Mouse (Mus musculus) embryonic facial prominence, embryonic 15.5 days (tissue): ENCODE data around the gene 4930447C04Rik. TPM values are rescaled to one million over a fixed set of nuclear protein-coding genes. Genes with fewer than 3 reads are reported as not detected.

Source experiments
- ATAC-seq: fragments of 200-750 bp; cut with Nextera tagmentation; 2 replicates; pipeline ENCODE4 v1.8.0; 2017; ENCODE audit warnings: low read depth, moderate TSS enrichment; ENCODE audit not compliant: insufficient number of reproducible peaks, low FRiP score, low TSS enrichment
- H3K27ac ChIP-seq: fragments of 300-500 bp; sonication (generic); replicated peaks from 2 replicates; pipeline ENCODE4 v1.5.1; 2015; ENCODE audit warnings: mild to moderate bottlenecking, inconsistent platforms
- H3K27me3 ChIP-seq: fragments of 300-500 bp; sonication (generic); 2 replicates; pipeline ENCODE4 v1.6.1; 2015; ENCODE audit warnings: inconsistent platforms
- H3K36me3 ChIP-seq: fragments of 300-500 bp; sonication (generic); 2 replicates; pipeline ENCODE4 v1.6.1; 2015; ENCODE audit warnings: mild to moderate bottlenecking, inconsistent platforms
- H3K4me1 ChIP-seq: fragments of 300-500 bp; sonication (generic); 2 replicates; pipeline ENCODE4 v1.6.1; 2015; ENCODE audit warnings: inconsistent platforms
- H3K4me2 ChIP-seq: fragments of 300-500 bp; sonication (generic); replicated peaks from 2 replicates; pipeline ENCODE4 v1.6.1; 2015; ENCODE audit warnings: mild to moderate bottlenecking, inconsistent platforms
- H3K4me3 ChIP-seq: fragments of 300-500 bp; sonication (generic); replicated peaks from 2 replicates; pipeline ENCODE4 v1.5.1; 2015; ENCODE audit warnings: mild to moderate bottlenecking, inconsistent platforms
- H3K9ac ChIP-seq: fragments of 300-500 bp; sonication (generic); 2 replicates; pipeline ENCODE4 v1.6.1; 2015; ENCODE audit warnings: inconsistent platforms
- H3K9me3 ChIP-seq: fragments of 300-500 bp; sonication (generic); replicated peaks from 2 replicates; pipeline ENCODE4 v1.6.1; 2016; ENCODE audit warnings: inconsistent platforms
- WGBS: fragments of 180-500 bp; shearing (Covaris S2); methylation state at CpG from one replicate; pipeline ENCODE4 v1.1.7; 2015; 5-methylcytosine and 5-hydroxymethylcytosine counted together
- polyA plus RNA-seq: library from polyadenylated mRNA; unstranded; fragments of >200 nt; fragmentation: Nextera tagmentation; extraction: Ambion mirVana; gene quantifications from 2 replicates; pipeline ENCODE4 v1.2.1, GENCODE M21; 2015

The 4930447C04Rik gene
- polyA plus RNA-seq, 1 experiment from 2014 or later, result 5.5 TPM

- no peak overlapping the region for H3K9ac ChIP-seq
- 89% methylated on average over 3 of the region's 3 CpGs for WGBS
- H3K4me3 ChIP-seq, result no peak overlapping the region
- no peak overlapping the region for H3K4me2 ChIP-seq
- H3K36me3 ChIP-seq, result no peaks in the 10 kb centered on the region
- no peaks in the 10 kb centered on the region for H3K9me3 ChIP-seq
- H3K4me1 ChIP-seq, result no peaks in the 10 kb centered on the region
- ATAC-seq, result no peak
- no peak overlapping the region for H3K27ac ChIP-seq
- 0 out of 2 replicates have a peak, but pooled peaks cover 2% of the 10 kb centered on the region for H3K27me3 ChIP-seq
Observed at GRCm38 (mm10) chr12:72958446-72958845, 17.9 kb upstream of the 4930447C04Rik start.

GRCm38 (mm10) chr12:72957829-72958424 lies 17.4 kb upstream of the 4930447C04Rik start:
- no peaks in the 10 kb centered on the region for H3K4me1 ChIP-seq
- no peak overlapping the region for H3K4me2 ChIP-seq
- no peaks in the 10 kb centered on the region for H3K9me3 ChIP-seq
- no peak overlapping the region for H3K4me3 ChIP-seq
- H3K27me3 ChIP-seq, result 0 out of 2 replicates have a peak, but pooled peaks cover 2% of the 10 kb centered on the region
- ATAC-seq, result no peak
- WGBS, result 59% methylated on average over 6 of the region's 6 CpGs
- H3K36me3 ChIP-seq, result no peaks in the 10 kb centered on the region
- H3K9ac ChIP-seq, result no peak overlapping the region
- H3K27ac ChIP-seq, result no peak overlapping the region

- peaks cover 10% of the 10 kb centered on the region; the same call in 1 of the 2 replicates for H3K27me3 ChIP-seq
- WGBS, result 52% methylated on average over 4 of the region's 4 CpGs
- no peak overlapping the region for H3K4me3 ChIP-seq
- no peaks in the 10 kb centered on the region for H3K4me1 ChIP-seq
- H3K27ac ChIP-seq, result no peak overlapping the region
- no peaks in the 10 kb centered on the region for H3K9me3 ChIP-seq
- no peak overlapping the region for H3K9ac ChIP-seq
- H3K4me2 ChIP-seq, result no peak overlapping the region
- ATAC-seq, result no peak
- H3K36me3 ChIP-seq, result no peaks in the 10 kb centered on the region
Observed at GRCm38 (mm10) chr12:72954906-72955305, 14.3 kb upstream of the 4930447C04Rik start.

- WGBS, result 82% methylated on average over 5 of the region's 5 CpGs
- no peaks in the 10 kb centered on the region for H3K36me3 ChIP-seq
- H3K27ac ChIP-seq, result no peak overlapping the region
- H3K4me3 ChIP-seq, result no peak overlapping the region
- H3K27me3 ChIP-seq, result peaks cover 18% of the 10 kb centered on the region
- no peak overlapping the region for H3K9ac ChIP-seq
- ATAC-seq, result no peak
- no peaks in the 10 kb centered on the region for H3K4me1 ChIP-seq
- no peak overlapping the region for H3K4me2 ChIP-seq
- H3K9me3 ChIP-seq, result no peaks in the 10 kb centered on the region
Observed at GRCm38 (mm10) chr12:72953858-72954257, 13.3 kb upstream of the 4930447C04Rik start.

- ATAC-seq, result no peak
- 83% methylated on average over 5 of the region's 5 CpGs for WGBS
Observed at GRCm38 (mm10) chr12:72953089-72953488, 12.5 kb upstream of the 4930447C04Rik start.

GRCm38 (mm10) chr12:72947335-72947734 lies 6.8 kb upstream of the 4930447C04Rik start:
- 29% methylated on average over 2 of the region's 2 CpGs for WGBS

More at GRCm38 (mm10) chr12:72953089-72953488, 12.5 kb upstream of the 4930447C04Rik start:
- Histone ChIP-seq H3K4me1 (no peaks in the 10 kb centered on the region), H3K36me3 (no peaks in the 10 kb centered on the region), H3K27ac (no peak overlapping the region), H3K9me3 (no peaks in the 10 kb centered on the region), H3K9ac (no peak overlapping the region), H3K4me2 (no peak overlapping the region), H3K27me3 (peaks cover 22% of the 10 kb centered on the region), H3K4me3 (no peak overlapping the region)

GRCm38 (mm10) chr12:72946805-72947204 lies 6.2 kb upstream of the 4930447C04Rik start:
- no peak for ATAC-seq
- H3K4me3 ChIP-seq, result no peak overlapping the region
- peaks cover 82% of the 10 kb centered on the region for H3K27me3 ChIP-seq

More at GRCm38 (mm10) chr12:72947335-72947734, 6.8 kb upstream of the 4930447C04Rik start:
- Histone ChIP-seq H3K9ac (no peak overlapping the region), H3K4me2 (no peak overlapping the region), H3K27me3 (peaks cover 77% of the 10 kb centered on the region), H3K4me1 (peaks cover 12% of the 10 kb centered on the region), H3K27ac (no peak overlapping the region), H3K9me3 (no peaks in the 10 kb centered on the region), H3K4me3 (no peak overlapping the region), H3K36me3 (no peaks in the 10 kb centered on the region)
- ATAC-seq, result no peak

GRCm38 (mm10) chr12:72946064-72946395 lies 5.5 kb upstream of the 4930447C04Rik start:
- H3K27me3 ChIP-seq, result peaks cover 86% of the 10 kb centered on the region
- no peak overlapping the region for H3K9ac ChIP-seq
- H3K9me3 ChIP-seq, result no peaks in the 10 kb centered on the region
- H3K4me2 ChIP-seq, result peak overlapping the region; percentile 77
- no peak overlapping the region for H3K27ac ChIP-seq
- 11% methylated on average over 8 of the region's 8 CpGs for WGBS
- H3K4me3 ChIP-seq, result peak overlapping the region; percentile 44
- no peak for ATAC-seq
- H3K36me3 ChIP-seq, result no peaks in the 10 kb centered on the region
- peaks cover 12% of the 10 kb centered on the region for H3K4me1 ChIP-seq

More at GRCm38 (mm10) chr12:72946805-72947204, 6.2 kb upstream of the 4930447C04Rik start:
- no peak overlapping the region for H3K4me2 ChIP-seq
- no peak overlapping the region for H3K27ac ChIP-seq
- no peak overlapping the region for H3K9ac ChIP-seq
- no peaks in the 10 kb centered on the region for H3K36me3 ChIP-seq
- no peaks in the 10 kb centered on the region for H3K9me3 ChIP-seq
- peaks cover 12% of the 10 kb centered on the region for H3K4me1 ChIP-seq

GRCm38 (mm10) chr12:72945301-72946063 lies 4.9 kb upstream of the 4930447C04Rik start:
- Histone ChIP-seq H3K9ac (0 out of 2 replicates have a peak overlapping the region, but pooled peaks have one; percentile 9), H3K4me2 (peak overlapping the region; percentile 77), H3K27me3 (peaks cover 92% of the 10 kb centered on the region), H3K27ac (no peak overlapping the region), H3K9me3 (no peaks in the 10 kb centered on the region), H3K4me3 (peak overlapping the region; percentile 44), H3K36me3 (no peaks in the 10 kb centered on the region), H3K4me1 (peaks cover 12% of the 10 kb centered on the region)
- under 1% methylated on average over 66 of the region's 89 CpGs for WGBS
- no peak for ATAC-seq

- Histone ChIP-seq H3K4me3 (peak overlapping the region; percentile 44), H3K4me1 (peaks cover 20% of the 10 kb centered on the region), H3K27me3 (peaks cover 94% of the 10 kb centered on the region), H3K9me3 (no peaks in the 10 kb centered on the region), H3K27ac (no peak overlapping the region), H3K9ac (no peak overlapping the region), H3K4me2 (peak overlapping the region; percentile 77), H3K36me3 (no peaks in the 10 kb centered on the region)
- ATAC-seq, result no peak
- WGBS, result 2% methylated on average over 24 of the region's 24 CpGs
Observed at GRCm38 (mm10) chr12:72944411-72945225, 4.0 kb upstream of the 4930447C04Rik start.

- Histone ChIP-seq H3K9me3 (no peaks in the 10 kb centered on the region), H3K27me3 (peaks cover 98% of the 10 kb centered on the region), H3K36me3 (no peaks in the 10 kb centered on the region), H3K27ac (no peak overlapping the region), H3K4me3 (no peak overlapping the region), H3K9ac (no peak overlapping the region), H3K4me2 (no peak overlapping the region), H3K4me1 (peaks cover 26% of the 10 kb centered on the region)
- 6% methylated on average over 2 of the region's 2 CpGs for WGBS
- no peak for ATAC-seq
Observed at GRCm38 (mm10) chr12:72943574-72944110, 3.1 kb upstream of the 4930447C04Rik start.
